11 mouse cellular contexts compared by ENCODE assay signal in genomic region chr6:117646628-117647027, GRCm38 (mm10).
DNase-seq lines count a peak whose midpoint lies in the region; ATAC-seq and TF ChIP-seq lines count a peak whose summit lies in the region.
"Had no signal": no experiment of that assay in that cellular context is flagged by ENCODE, and none has a peak within 500 bp of the region (broad histone marks: within the 10 kb centered on the region; RNA-seq: fewer than 3 reads in every experiment).

No protein-coding gene starts in this region.

- H3K27ac ChIP-seq in liver, adult 2 months (replicated peaks; ENCODE audit: insufficient read depth, low read depth, low read length) = no peak overlapping the region
- no peak overlapping the region for H3K27ac ChIP-seq in liver, embryonic 12.5 days
- H3K27ac ChIP-seq in limb, embryonic 14.5 days (replicated peaks; ENCODE audit: low read depth, low read length) = no peak overlapping the region
- H3K27ac ChIP-seq: kidney, embryonic 15.5 days; midbrain, embryonic 12.5 days had no signal

- no peak for ATAC-seq in liver, embryonic 12.5 days
- peak; percentile 78 for ATAC-seq in limb, embryonic 14.5 days (ENCODE audit: low FRiP score, low read depth)

- DNase-seq in embryo, embryonic 10 days (ENCODE audit: low spot score) = peak; percentile 28
- no peak for DNase-seq in embryo, embryonic 9.5 days (ENCODE audit: extremely low spot score)
- peak; percentile 60 for DNase-seq in liver, adult 2 months (ENCODE audit: extremely low read depth, low read depth, low spot score)
- DNase-seq in heart, postnatal 10 days = peak; percentile 15 to 16
- DNase-seq in limb, embryonic 14.5 days (ENCODE audit: low spot score) = peak; percentile 78
- DNase-seq in urinary bladder, adult 18-20 months (ENCODE audit: low spot score in 2 of 2) = no peak
- DNase-seq in lung, postnatal 4 days = no peak
- DNase-seq: cerebellum, adult 9-11 months had no signal

- TF ChIP-seq CTCF in liver, adult 2 months (IDR thresholded peaks at IDR 0.05; ENCODE audit: low read depth, low read length) = peak; percentile 47

- no peaks in the 10 kb centered on the region for H3K4me1 ChIP-seq in liver, adult 2 months (ENCODE audit: control insufficient read depth, insufficient read depth, low read length)
- no peaks in the 10 kb centered on the region for H3K4me1 ChIP-seq in liver, embryonic 12.5 days
- 0 out of 2 replicates have a peak, but pooled peaks cover under 1% of the 10 kb centered on the region for H3K4me1 ChIP-seq in limb, embryonic 14.5 days (ENCODE audit: control insufficient read depth, insufficient read depth, low read length)
- H3K4me1 ChIP-seq: midbrain, embryonic 12.5 days had no signal

- no peaks in the 10 kb centered on the region for H3K79me2 ChIP-seq in liver, adult 2 months (ENCODE audit: control insufficient read depth, insufficient read depth, low read length)

- H3K9me3 ChIP-seq in liver, embryonic 12.5 days (replicated peaks) = no peaks in the 10 kb centered on the region
- H3K9me3 ChIP-seq in limb, embryonic 14.5 days (ENCODE audit: control insufficient read depth, low read length) = no peaks in the 10 kb centered on the region
- H3K9me3 ChIP-seq: kidney, embryonic 15.5 days; midbrain, embryonic 12.5 days had no signal

- intact Hi-C loops in heart, postnatal 10 days (cut with DNase I) = no loop called here

- H3K4me3 ChIP-seq in liver, adult 2 months (ENCODE audit: insufficient read depth, low read depth, low read length) = no peak overlapping the region
- no peak overlapping the region for H3K4me3 ChIP-seq in liver, embryonic 12.5 days
- H3K4me3 ChIP-seq in limb, embryonic 14.5 days (replicated peaks; ENCODE audit: low read length) = no peak overlapping the region
- H3K4me3 ChIP-seq: kidney, embryonic 15.5 days; midbrain, embryonic 12.5 days had no signal

- WGBS in liver, adult 2 months = 39% methylated on average over 8 of the region's 8 CpGs
- 60% methylated on average over 8 of the region's 8 CpGs for WGBS in liver, embryonic 12.5 days (ENCODE audit: insufficient replicate concordance)
- WGBS in limb, embryonic 14.5 days = 32% methylated on average over 8 of the region's 8 CpGs

- no peaks in the 10 kb centered on the region for H3K27me3 ChIP-seq in liver, adult 2 months (ENCODE audit: control insufficient read depth, insufficient read depth, low read length)
- H3K27me3 ChIP-seq in liver, embryonic 12.5 days (replicated peaks) = 0 out of 2 replicates have a peak, but pooled peaks cover 2% of the 10 kb centered on the region
- no peaks in the 10 kb centered on the region for H3K27me3 ChIP-seq in limb, embryonic 14.5 days (ENCODE audit: control insufficient read depth, insufficient read depth, low read length)
- H3K27me3 ChIP-seq: kidney, embryonic 15.5 days; midbrain, embryonic 12.5 days had no signal

- no peak for TF ChIP-seq POLR2A in liver, adult 2 months (IDR thresholded peaks at IDR 0.05; ENCODE audit: extremely low read depth, insufficient read depth, low read length)
- TF ChIP-seq POLR2A in limb, embryonic 14.5 days (IDR thresholded peaks at IDR 0.05; ENCODE audit: borderline replicate concordance, extremely low read depth, insufficient read depth, insufficient read length) = no peak

- H3K36me3 ChIP-seq in liver, adult 2 months (ENCODE audit: control insufficient read depth, insufficient read depth, low read length) = no peaks in the 10 kb centered on the region
- H3K36me3 ChIP-seq in liver, embryonic 12.5 days = no peaks in the 10 kb centered on the region
- no peaks in the 10 kb centered on the region for H3K36me3 ChIP-seq in limb, embryonic 14.5 days (ENCODE audit: control insufficient read depth, insufficient read depth, low read length)
- H3K36me3 ChIP-seq: kidney, embryonic 15.5 days; midbrain, embryonic 12.5 days had no signal

- no peak overlapping the region for H3K4me2 ChIP-seq in liver, embryonic 12.5 days
- H3K4me2 ChIP-seq in limb, embryonic 14.5 days (replicated peaks; ENCODE audit: low read depth, low read length, severe bottlenecking) = no peak overlapping the region
- H3K4me2 ChIP-seq: kidney, embryonic 15.5 days; midbrain, embryonic 12.5 days had no signal

- no peak overlapping the region for H3K9ac ChIP-seq in liver, adult 2 months (ENCODE audit: low read depth, low read length)
- H3K9ac ChIP-seq in liver, embryonic 12.5 days = no peak overlapping the region
- H3K9ac ChIP-seq in limb, embryonic 14.5 days (ENCODE audit: low read depth, low read length, severe bottlenecking) = no peak overlapping the region
- H3K9ac ChIP-seq: kidney, embryonic 15.5 days; midbrain, embryonic 12.5 days had no signal

Comparison
In these comparisons a context has a peak if more than half of its experiments do, and no peak if none do; other contexts are left out.
1. DNase-seq: peak in embryo, embryonic 10 days (single experiment), liver, adult 2 months (single experiment), heart, postnatal 10 days (2 of 2) and limb, embryonic 14.5 days (single experiment); none in embryo, embryonic 9.5 days (single experiment), urinary bladder, adult 18-20 months (0 of 2) and lung, postnatal 4 days (0 of 2).